Mouse (Mus musculus) c-Kit-positive CD71-positive TER-119-positive erythroid progenitor cells, embryonic 14.5 days (primary cell): ENCODE measurements around the gene Gm19345.
A peak's percentile ranks its signal among the peaks of the same experiment; 100 is the strongest.

Experiments
- DNase-seq: peaks from one replicate; pipeline ENCODE4 v3.0.0-alpha.2; 2013; ENCODE audit warnings: low spot score

Gene Gm19345

GRCm38 (mm10) chr7:19871943-19872601, 20.3 kb downstream of the Gm19345 start:
- no peak for DNase-seq

GRCm38 (mm10) chr7:19875948-19876682, 24.3 kb downstream of the Gm19345 start:
- peak; percentile 32 for DNase-seq

GRCm38 (mm10) chr7:19876781-19877425, 25.1 kb downstream of the Gm19345 start:
- DNase-seq: no peak

- no peak for DNase-seq
Measured at GRCm38 (mm10) chr7:19880754-19881153, 29.0 kb downstream of the Gm19345 start.

- DNase-seq: no peak
Measured at GRCm38 (mm10) chr7:19887849-19888248, 36.0 kb downstream of the Gm19345 start, which contains the start of gene Ceacam19. Gene Ceacam19 (minus strand): TSS chr7:19887965.

- peak; percentile 50 for DNase-seq
Measured at GRCm38 (mm10) chr7:19889881-19890280, 38.1 kb downstream of the Gm19345 start.
